Mouse (Mus musculus): ENCODE data around the gene Rpl3.

DNA sequence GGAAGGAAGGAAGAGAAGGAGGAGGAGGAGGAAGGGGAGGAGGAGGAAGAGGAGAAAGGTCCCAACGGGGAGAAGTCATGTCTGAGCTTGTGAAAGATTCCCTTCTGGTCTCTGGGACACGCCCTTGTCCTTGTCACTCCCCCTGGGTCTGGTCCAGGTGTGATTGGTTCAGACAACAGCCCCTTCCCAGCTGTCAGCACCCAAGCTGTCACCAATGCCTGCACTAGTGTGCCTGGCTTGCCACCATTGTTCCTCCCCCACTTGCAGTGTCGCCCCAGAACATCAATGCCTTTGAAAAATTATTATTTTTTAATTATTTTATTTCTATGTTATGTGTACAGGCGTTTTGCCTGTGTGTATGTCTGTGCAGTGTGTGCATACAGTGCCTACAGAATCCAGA lies 22.5 kb downstream of the Rpl3 start:
- TF ChIP-seq CTCF (IDR thresholded peaks at IDR 0.05; ENCODE audit: insufficient read depth, low read length) (no peak), POLR2A (IDR thresholded peaks at IDR 0.05; ENCODE audit: borderline replicate concordance, extremely low read depth, low read depth, low read length) (no peak)
